In the genomic region with DNA sequence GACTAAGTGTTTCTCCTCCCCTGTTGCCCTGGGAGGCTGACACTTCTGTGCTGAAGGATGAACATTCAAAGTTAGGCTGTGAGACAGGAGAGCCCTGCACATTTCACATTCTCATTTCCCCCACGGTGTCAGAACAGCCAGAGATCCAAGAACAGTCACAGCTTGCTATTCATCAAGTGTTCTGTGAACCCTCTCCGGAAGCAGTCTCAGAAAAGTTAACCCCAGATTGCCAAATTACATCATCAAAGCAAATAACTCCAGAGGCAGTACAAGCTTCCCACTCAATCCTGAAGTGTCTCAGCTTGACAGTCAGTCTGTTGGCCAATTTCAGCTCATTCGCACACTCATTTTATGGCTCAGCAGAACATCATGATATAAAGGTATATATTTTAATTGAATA, we compare ENCODE assay signal across 9 mouse cellular contexts. TPM values are rescaled to one million over a fixed set of nuclear protein-coding genes. Genes with fewer than 3 reads are reported as not detected.
DNase-seq lines count a peak whose midpoint lies in the region; ATAC-seq and TF ChIP-seq lines count a peak whose summit lies in the region.
"Had no signal": no experiment of that assay in that cellular context is flagged by ENCODE, and none has a peak within 500 bp of the region (broad histone marks: within the 10 kb centered on the region; RNA-seq: fewer than 3 reads in every experiment).

No protein-coding gene starts in this region.

- no peaks in the 10 kb centered on the region for H3K9me3 ChIP-seq in forebrain, embryonic 14.5 days (replicated peaks; ENCODE audit: control insufficient read depth, low read length)
- no peaks in the 10 kb centered on the region for H3K9me3 ChIP-seq in hindbrain, embryonic 10.5 days

- peak overlapping the region; percentile 95 for H3K27ac ChIP-seq in liver, adult 2 months (replicated peaks; ENCODE audit: insufficient read depth, low read depth, low read length)
- no peak overlapping the region for H3K27ac ChIP-seq in forebrain, embryonic 14.5 days (ENCODE audit: low read depth, low read length)
- H3K27ac ChIP-seq in hindbrain, embryonic 10.5 days: no peak overlapping the region
- peak overlapping the region; percentile 83 for H3K27ac ChIP-seq in left cerebral cortex, adult 2 months

- TF ChIP-seq POLR2A in liver, adult 2 months (IDR thresholded peaks at IDR 0.05; ENCODE audit: extremely low read depth, insufficient read depth, low read length): no peak

- no peak for TF ChIP-seq CTCF in liver, adult 2 months (IDR thresholded peaks at IDR 0.05; ENCODE audit: low read depth, low read length)
- TF ChIP-seq CTCF in left cerebral cortex, adult 2 months (IDR thresholded peaks at IDR 0.05): no peak

- H3K79me2 ChIP-seq in liver, adult 2 months (ENCODE audit: control insufficient read depth, insufficient read depth, low read length): peaks cover 10% of the 10 kb centered on the region; the same call in 1 of the 2 replicates

- peak overlapping the region; percentile 54 for H3K4me2 ChIP-seq in forebrain, embryonic 14.5 days (ENCODE audit: low read length)

- peak overlapping the region; percentile 87 for H3K9ac ChIP-seq in liver, adult 2 months (ENCODE audit: low read depth, low read length)
- peak overlapping the region; percentile 25; the same call in 1 of the 2 replicates for H3K9ac ChIP-seq in forebrain, embryonic 14.5 days (ENCODE audit: low read length)

- WGBS in liver, adult 2 months: 0% methylated on average over 3 of the region's 3 CpGs
- WGBS in forebrain, embryonic 14.5 days: 9% methylated on average over 3 of the region's 3 CpGs
- 14% methylated on average over 3 of the region's 3 CpGs for WGBS in hindbrain, embryonic 10.5 days

- H3K36me3 ChIP-seq in liver, adult 2 months (ENCODE audit: control insufficient read depth, insufficient read depth, low read length): no peaks in the 10 kb centered on the region
- H3K36me3 ChIP-seq in forebrain, embryonic 14.5 days (ENCODE audit: control insufficient read depth, insufficient read depth, low read length): no peaks in the 10 kb centered on the region
- H3K36me3 ChIP-seq in hindbrain, embryonic 10.5 days: no peaks in the 10 kb centered on the region

- peak; percentile 97 for DNase-seq in liver, adult 2 months (ENCODE audit: extremely low read depth, low read depth, low spot score)
- no peak for DNase-seq in liver
- DNase-seq in forebrain, embryonic 14.5 days (ENCODE audit: low spot score): peak; percentile 64
- DNase-seq in hindbrain, embryonic 10.5 days (ENCODE audit: low spot score): peak; percentile 6
- DNase-seq in left cerebral cortex, adult 2 months (ENCODE audit: extremely low spot score in 1 of 2, low spot score in 2 of 2): peak; percentile 31 to 38
- peak; percentile 48 for DNase-seq in yolk sac, embryonic 10.5 days (ENCODE audit: low spot score)
- DNase-seq in urinary bladder, postnatal 4 days (ENCODE audit: low spot score in 2 of 2): no peak

- peak; percentile 49 for ATAC-seq in forebrain, embryonic 14.5 days
- peak; percentile 43 for ATAC-seq in megakaryocyte, adult 5-6 weeks (ENCODE audit: poor library complexity, severe bottlenecking)

- no peaks in the 10 kb centered on the region for H3K27me3 ChIP-seq in liver, adult 2 months (ENCODE audit: control insufficient read depth, insufficient read depth, low read length)
- no peaks in the 10 kb centered on the region for H3K27me3 ChIP-seq in forebrain, embryonic 14.5 days (replicated peaks; ENCODE audit: control insufficient read depth, insufficient read depth, low read length)
- no peaks in the 10 kb centered on the region for H3K27me3 ChIP-seq in hindbrain, embryonic 10.5 days (ENCODE audit: insufficient read depth, poor library complexity, severe bottlenecking)
- H3K27me3 ChIP-seq: Patski had no signal

- intact Hi-C loops in left cerebral cortex, adult 2 months (cut with DNase I): loop anchor here (5.0 kb wide), 1 partner anchor 272 kb away; no protein-coding TSS in a partner anchor

- peak overlapping the region; percentile 69 for H3K4me3 ChIP-seq in liver, adult 2 months (ENCODE audit: insufficient read depth, low read depth, low read length)
- peak overlapping the region; percentile 33 for H3K4me3 ChIP-seq in forebrain, embryonic 14.5 days (ENCODE audit: low read depth, low read length)
- peak overlapping the region; percentile 57 for H3K4me3 ChIP-seq in hindbrain, embryonic 10.5 days
- peak overlapping the region; percentile 51 for H3K4me3 ChIP-seq in left cerebral cortex, adult 2 months

- H3K4me1 ChIP-seq in liver, adult 2 months (ENCODE audit: control insufficient read depth, insufficient read depth, low read length): peaks cover 15% of the 10 kb centered on the region
- no peaks in the 10 kb centered on the region for H3K4me1 ChIP-seq in forebrain, embryonic 14.5 days (ENCODE audit: control insufficient read depth, insufficient read depth, low read length)
- H3K4me1 ChIP-seq in hindbrain, embryonic 10.5 days (replicated peaks): peaks cover 21% of the 10 kb centered on the region

RNA-seq across cellular contexts. Expression of a gene that starts 0.6 kb away (rescaled TPM):
- 35.7 and 44.2 TPM in 2 replicates for total RNA-seq in liver, adult 2 months (2014; rRNA removed)
- polyA plus RNA-seq in liver, adult 2 months (2012; rRNA removed): 8.6 and 12.2 TPM in 2 replicates
- polyA plus RNA-seq in forebrain, embryonic 14.5 days (2014; fragmentation: Nextera tagmentation; extraction: Ambion mirVana): 1.1 and 1.8 TPM in 2 replicates
- 0.10 and 0.25 TPM in 2 replicates for polyA plus RNA-seq in hindbrain, embryonic 10.5 days (2016; fragmentation: Nextera tagmentation; extraction: Ambion mirVana)
- 10 to 100 TPM; 12.1 to 12.2 TPM for total RNA-seq in left cerebral cortex, adult 2 months (2021)
- total RNA-seq in megakaryocyte, adult 5-6 weeks (2015): 0.42 and 0.57 TPM in 2 replicates
- total RNA-seq in megakaryocyte, adult 5-6 weeks (2017): 0.18 and 0.28 TPM in 2 replicates

Comparison
In these comparisons a context has a peak if more than half of its experiments do, and no peak if none do; other contexts are left out.
1. DNase-seq: peak in liver, adult 2 months (single experiment), forebrain, embryonic 14.5 days (single experiment), hindbrain, embryonic 10.5 days (single experiment), left cerebral cortex, adult 2 months (2 of 2) and yolk sac, embryonic 10.5 days (single experiment); none in liver (single experiment) and urinary bladder, postnatal 4 days (0 of 2).
2. H3K27ac ChIP-seq: peak in liver, adult 2 months (single experiment) and left cerebral cortex, adult 2 months (single experiment); none in forebrain, embryonic 14.5 days (single experiment) and hindbrain, embryonic 10.5 days (single experiment).
3. RNA of a gene that starts 0.6 kb away (total RNA-seq): 35.7 to 44.2 TPM in liver, adult 2 months and 12.1 to 12.2 TPM in left cerebral cortex, adult 2 months; 0.18 to 0.57 TPM in megakaryocyte, adult 5-6 weeks; every median in the first group is over 4 times any median in the second.
4. Peak in every context shown above with its lines, with median percentiles within 50 percentile points of each other: H3K4me3 ChIP-seq.